Mouse (Mus musculus): Measurements from ENCODE around the gene Adgrg5. TPM values are rescaled to one million over a fixed set of nuclear protein-coding genes. Genes with fewer than 3 reads are reported as not detected.

The Adgrg5 gene
- under 1 TPM; 0.12 to 0.50 TPM for total RNA-seq (2021)

- DNase-seq = no peak
Observed at GRCm38 (mm10) chr8:94923405-94923804, at the start of gene Adgrg5. TSS of gene Adgrg5 (plus strand) at chr8:94923694.

GRCm38 (mm10) chr8:94874358-94874757, 49.1 kb upstream of the Adgrg5 start:
- peak; percentile 82 for DNase-seq

- DNase-seq = peak; percentile 37
Observed at GRCm38 (mm10) chr8:94875096-94875870, 48.2 kb upstream of the Adgrg5 start.

GRCm38 (mm10) chr8:94875871-94876150, 47.7 kb upstream of the Adgrg5 start:
- no peak for DNase-seq

- peak; percentile 95 for DNase-seq
Observed at GRCm38 (mm10) chr8:94876197-94876730, 47.2 kb upstream of the Adgrg5 start, which contains the start of gene Dok4. TSS of gene Dok4 (minus strand) at chr8:94876330.

- no peak for DNase-seq
Observed at GRCm38 (mm10) chr8:94876820-94877219, 46.7 kb upstream of the Adgrg5 start.

GRCm38 (mm10) chr8:94880742-94881141, 42.8 kb upstream of the Adgrg5 start:
- no peak for DNase-seq

GRCm38 (mm10) chr8:94888383-94889036, 35.0 kb upstream of the Adgrg5 start:
- DNase-seq = no peak

GRCm38 (mm10) chr8:94892917-94893316, 30.6 kb upstream of the Adgrg5 start:
- DNase-seq = no peak

GRCm38 (mm10) chr8:94899262-94899661, 24.2 kb upstream of the Adgrg5 start:
- DNase-seq = peak; percentile 45

GRCm38 (mm10) chr8:94900617-94901016, 22.9 kb upstream of the Adgrg5 start:
- DNase-seq = peak; percentile 49

GRCm38 (mm10) chr8:94901031-94901430, 22.5 kb upstream of the Adgrg5 start:
- DNase-seq = no peak

- DNase-seq = no peak
Observed at GRCm38 (mm10) chr8:94903709-94904108, 19.8 kb upstream of the Adgrg5 start.

GRCm38 (mm10) chr8:94904450-94905175, 18.9 kb upstream of the Adgrg5 start:
- DNase-seq = peak; percentile 97

- no peak for DNase-seq
Observed at GRCm38 (mm10) chr8:94907591-94908300, 15.7 kb upstream of the Adgrg5 start.

GRCm38 (mm10) chr8:94908847-94909246, 14.6 kb upstream of the Adgrg5 start:
- peak; percentile 91 for DNase-seq

GRCm38 (mm10) chr8:94913061-94913660, 10.3 kb upstream of the Adgrg5 start:
- DNase-seq = peak; percentile 81

- no peak for DNase-seq
Observed at GRCm38 (mm10) chr8:94914256-94914655, 9.2 kb upstream of the Adgrg5 start.

GRCm38 (mm10) chr8:94914701-94915101, 8.8 kb upstream of the Adgrg5 start:
- peak; percentile 68 for DNase-seq

- no peak for DNase-seq
Observed at GRCm38 (mm10) chr8:94916311-94916959, 7.1 kb upstream of the Adgrg5 start.

- DNase-seq = no peak
Observed at GRCm38 (mm10) chr8:94916960-94917324, 6.6 kb upstream of the Adgrg5 start.

GRCm38 (mm10) chr8:94917352-94917751, 6.1 kb upstream of the Adgrg5 start:
- peak; percentile 98 for DNase-seq

Measured in heart, postnatal 4 days (tissue).